Mouse (Mus musculus) liver, adult 2 months (tissue): ENCODE measurements around the gene Lrrc75a.

Source experiments
- CTCF ChIP-seq: fragments of 200-500 bp; IDR thresholded peaks from 2 replicates; pipeline ENCODE4 v1.5.1; 2011; ENCODE audit warnings: low read depth, low read length, control low read depth
- POLR2A ChIP-seq: fragments of 200-500 bp; IDR thresholded peaks from 2 replicates; pipeline ENCODE4 v1.6.1; 2011; ENCODE audit warnings: low read length, control low read depth; ENCODE audit not compliant: insufficient read depth; ENCODE audit errors: extremely low read depth

DNA sequence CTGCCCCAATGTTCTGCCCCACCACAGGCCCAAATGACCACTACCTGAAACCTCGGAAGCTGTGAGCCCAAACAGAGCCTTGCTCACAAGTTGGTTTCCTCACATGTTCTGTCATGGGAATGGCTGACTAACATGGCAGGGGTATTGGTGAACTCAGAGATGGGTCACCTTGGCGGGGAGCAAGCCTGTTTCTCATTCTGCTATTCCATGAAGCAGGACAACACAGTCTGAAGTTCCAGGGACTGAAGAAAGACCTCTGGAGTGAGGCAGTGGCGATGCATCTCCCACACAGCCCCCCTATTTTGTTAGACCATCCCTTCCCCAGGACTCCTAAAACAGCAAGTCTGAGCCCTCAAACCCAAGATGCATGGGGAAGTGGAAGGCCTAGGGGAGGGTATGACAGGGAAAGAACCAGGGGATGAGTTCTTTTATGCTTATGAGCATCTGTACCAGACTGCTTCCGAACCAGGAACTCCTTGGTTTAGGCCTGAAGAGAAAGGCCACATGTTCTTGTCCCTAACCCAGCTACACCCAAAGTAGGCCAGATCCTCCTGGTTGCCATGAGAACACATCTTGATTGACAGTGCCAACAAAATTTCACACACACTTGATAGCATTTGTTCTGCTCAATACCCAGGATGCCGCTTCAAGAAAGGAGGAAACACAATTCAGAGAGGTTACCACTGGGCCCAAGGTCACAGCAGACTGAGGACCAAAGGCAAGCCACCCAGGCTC lies 3.6 kb downstream of the Lrrc75a start:
- no peak for TF ChIP-seq CTCF
- no peak for TF ChIP-seq POLR2A
